Mouse (Mus musculus) bone marrow, adult 2 months (tissue): Measurements from ENCODE around the gene Saxo1.

Source experiments
- CTCF ChIP-seq: fragments of 200-500 bp; IDR thresholded peaks from 2 replicates; pipeline ENCODE4 v1.5.1; 2011; ENCODE audit warnings: low read length, control low read depth; ENCODE audit not compliant: control insufficient read depth, insufficient read depth
- POLR2A ChIP-seq: fragments of 200-500 bp; IDR thresholded peaks from 2 replicates; pipeline ENCODE4 v1.6.1; 2011; ENCODE audit warnings: low read depth, mild to moderate bottlenecking, control low read depth, low read length, borderline replicate concordance; ENCODE audit not compliant: control insufficient read depth

DNA sequence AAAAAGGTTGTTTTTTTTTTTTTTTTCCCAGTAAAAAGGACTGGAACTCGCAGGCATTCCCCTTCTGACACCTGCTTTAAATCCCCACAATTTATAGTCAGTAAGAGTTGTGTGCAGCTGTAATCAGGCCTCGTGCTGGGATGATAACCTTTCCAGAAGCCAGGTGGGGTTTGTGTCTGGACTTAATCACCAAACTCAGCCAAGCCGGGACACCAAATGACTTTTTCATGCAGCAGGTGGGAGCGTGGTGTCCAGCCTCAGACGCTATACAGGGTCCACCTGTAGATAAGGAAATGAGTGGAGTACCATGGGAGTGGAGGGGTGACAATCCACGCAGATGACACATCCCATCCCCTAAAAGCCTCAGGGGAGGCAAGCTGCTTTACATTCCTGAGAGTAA lies 73.1 kb downstream of the Saxo1 start:
- TF ChIP-seq CTCF (no peak), POLR2A (no peak)
